Mouse (Mus musculus) embryonic stem cell, embryonic (primary cell): ENCODE results near the gene Vezt.

Source experiments
- CTCF ChIA-PET, 4 experiments: fragments of 300-600 bp in 2 of 4; fragments of 350-600 bp in 2 of 4; sonication (Branson Sonifier 250); formaldehyde crosslinking; loops; one replicate each; lab custom pipeline; 2022; ENCODE audit warnings: inconsistent platforms in 2 of 4; lab: Charles Lee
- POLR2A ChIA-PET, 4 experiments: fragments of 300-600 bp in 2 of 4; fragments of 350-600 bp in 2 of 4; sonication (Branson Sonifier 250); formaldehyde crosslinking; loops; one replicate each; lab custom pipeline; 2022; ENCODE audit warnings: antibody characterized with exemption in 4 of 4, inconsistent platforms in 1 of 4; lab: Charles Lee

Gene Vezt

DNA sequence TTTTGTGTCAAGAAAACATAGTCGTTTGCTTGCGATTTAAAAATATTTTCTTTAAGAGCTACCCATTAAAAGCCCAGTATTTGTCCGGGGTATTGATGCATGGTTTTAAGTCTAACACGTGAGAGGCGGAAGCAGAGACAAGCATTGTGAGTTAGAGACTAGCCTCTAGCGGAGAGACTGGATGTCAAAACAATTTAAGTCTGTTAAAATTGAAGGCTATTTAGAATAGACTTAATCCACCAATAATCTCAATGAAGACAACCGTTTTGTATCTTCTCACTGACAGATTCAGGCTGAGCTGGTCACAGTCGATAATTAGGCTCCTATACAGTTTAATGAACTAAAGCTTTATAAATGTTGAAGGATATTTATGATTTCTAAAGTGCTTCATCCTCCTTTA is 95.9 kb downstream of the Vezt start:
- CTCF ChIA-PET = no interaction called here
- POLR2A ChIA-PET = interaction anchor here in 2 of 4 experiments (0.5 to 0.8 kb wide), 4 partner anchors 13 to 1425 kb away, joined by 3 read pairs; no protein-coding TSS in a partner anchor

GRCm38 (mm10) chr10:93938844-93939271 is 96.8 kb downstream of the Vezt start:
- CTCF ChIA-PET = no interaction called here
- POLR2A ChIA-PET = interaction anchor here in 2 of 4 experiments (0.5 to 0.7 kb wide), 3 partner anchors 353 to 1426 kb away, joined by 3 read pairs; no protein-coding TSS in a partner anchor

- ChIA-PET POLR2A (no interaction called here), CTCF (no interaction called here)
Observed at GRCm38 (mm10) chr10:93933980-93934379, 101.6 kb downstream of the Vezt start.

DNA sequence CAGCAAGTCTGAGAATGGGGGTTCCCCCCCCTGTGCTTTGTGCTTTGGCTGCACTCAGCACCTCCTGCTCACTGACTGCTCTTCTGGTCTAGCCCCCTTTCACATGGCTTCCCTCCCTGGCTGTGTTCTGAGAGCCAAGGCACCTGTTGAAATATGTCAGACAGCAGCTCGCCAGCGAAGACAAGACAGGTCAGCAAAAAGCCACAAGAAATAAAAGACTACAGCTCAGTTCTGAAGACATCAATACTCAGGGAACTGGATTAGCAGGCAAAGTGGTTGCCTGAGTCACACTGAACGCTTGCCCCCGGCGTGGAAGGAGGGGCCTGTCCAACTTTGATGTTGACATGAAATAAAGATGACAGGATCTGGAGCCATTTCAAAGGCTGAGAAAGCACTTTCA is 102.8 kb downstream of the Vezt start:
- CTCF ChIA-PET = interaction anchor here in 1 of 4 experiments (0.7 kb wide), 1 partner anchor 383 kb away, joined by 3 read pairs; no protein-coding TSS in a partner anchor
- POLR2A ChIA-PET = interaction anchor here in 1 of 4 experiments (0.6 kb wide), 1 partner anchor 491 kb away, joined by 3 read pairs; no protein-coding TSS in a partner anchor

GRCm38 (mm10) chr10:93932020-93932419 is 103.6 kb downstream of the Vezt start:
- POLR2A ChIA-PET = interaction anchor here in 3 of 4 experiments (0.6 kb wide), 3 partner anchors 17 to 492 kb away, joined by 3 to 16 read pairs (median 3); no protein-coding TSS in a partner anchor
- CTCF ChIA-PET = interaction anchor here in 1 of 4 experiments (0.6 kb wide), 2 partner anchors 112 to 193 kb away, joined by 3 read pairs; no protein-coding TSS in a partner anchor

- ChIA-PET CTCF (interaction anchor here in 1 of 4 experiments (0.6 kb wide), 2 partner anchors 111 to 194 kb away, joined by 3 read pairs; no protein-coding TSS in a partner anchor), POLR2A (interaction anchor here in 2 of 4 experiments (0.6 kb wide), 2 partner anchors 17 to 90 kb away, joined by 3 to 16 read pairs; no protein-coding TSS in a partner anchor)
Observed at GRCm38 (mm10) chr10:93931431-93931830, 104.2 kb downstream of the Vezt start.

GRCm38 (mm10) chr10:93930236-93930824 is 105.3 kb downstream of the Vezt start:
- ChIA-PET CTCF (no interaction called here), POLR2A (no interaction called here)

- CTCF ChIA-PET = interaction anchor here in 1 of 4 experiments (0.6 kb wide), 1 partner anchor 269 kb away, joined by 6 read pairs; no protein-coding TSS in a partner anchor
- POLR2A ChIA-PET = interaction anchor here in 1 of 4 experiments (1.0 kb wide), 1 partner anchor 9 kb away, joined by 5 read pairs; no protein-coding TSS in a partner anchor
Observed at GRCm38 (mm10) chr10:93924666-93925065, 111.0 kb downstream of the Vezt start.

DNA sequence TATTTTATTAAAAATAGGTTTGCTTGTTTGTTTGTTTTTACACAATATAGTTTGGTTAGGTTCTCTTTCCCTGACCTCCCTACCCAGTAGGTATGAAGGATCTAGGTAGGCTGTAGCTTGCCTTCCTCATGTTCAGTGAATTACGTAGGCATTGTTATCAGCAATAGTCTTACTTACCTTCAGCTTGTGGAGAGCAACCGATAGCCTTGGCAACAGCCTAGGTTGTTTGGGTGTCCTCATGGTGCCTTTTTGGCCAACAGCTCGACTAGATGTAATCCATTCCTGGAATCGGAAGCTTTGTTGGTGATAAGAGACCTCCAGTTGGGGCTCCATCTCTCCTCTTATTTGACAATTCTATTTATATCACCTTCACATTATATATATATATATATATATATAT is 114.5 kb downstream of the Vezt start:
- ChIA-PET POLR2A (interaction anchor here in 1 of 4 experiments (0.6 kb wide), 2 partner anchors 134 to 231 kb away, joined by 3 read pairs; no protein-coding TSS in a partner anchor), CTCF (interaction anchor here in 2 of 4 experiments (0.7 to 1.7 kb wide), 2 partner anchors 203 to 772 kb away, joined by 4 read pairs; no protein-coding TSS in a partner anchor)

GRCm38 (mm10) chr10:93919227-93919626 is 116.4 kb downstream of the Vezt start:
- ChIA-PET POLR2A (no interaction called here), CTCF (no interaction called here)

DNA sequence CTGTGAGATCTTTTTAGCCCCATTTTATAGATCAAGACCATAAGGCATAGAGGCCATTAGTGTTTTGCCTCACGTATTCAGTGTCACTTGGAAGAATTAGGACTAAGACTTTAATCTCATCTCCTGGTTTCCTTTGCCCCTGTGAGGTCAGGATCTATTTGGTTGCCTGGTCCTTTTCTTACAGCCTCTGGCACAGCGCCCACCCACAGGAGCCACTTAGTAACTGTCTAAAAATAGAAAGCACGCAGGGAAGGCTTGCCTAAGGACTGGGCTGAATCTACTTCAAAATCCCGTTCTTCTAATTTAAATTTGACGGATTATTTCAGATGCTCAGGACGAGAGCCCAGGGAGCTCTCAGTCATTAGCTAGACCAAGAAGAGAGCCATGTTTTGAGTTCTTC is 116.9 kb downstream of the Vezt start:
- ChIA-PET CTCF (interaction anchor here in 1 of 4 experiments (0.6 kb wide), 1 partner anchor 265 kb away, joined by 4 read pairs; no protein-coding TSS in a partner anchor), POLR2A (no interaction called here)

DNA sequence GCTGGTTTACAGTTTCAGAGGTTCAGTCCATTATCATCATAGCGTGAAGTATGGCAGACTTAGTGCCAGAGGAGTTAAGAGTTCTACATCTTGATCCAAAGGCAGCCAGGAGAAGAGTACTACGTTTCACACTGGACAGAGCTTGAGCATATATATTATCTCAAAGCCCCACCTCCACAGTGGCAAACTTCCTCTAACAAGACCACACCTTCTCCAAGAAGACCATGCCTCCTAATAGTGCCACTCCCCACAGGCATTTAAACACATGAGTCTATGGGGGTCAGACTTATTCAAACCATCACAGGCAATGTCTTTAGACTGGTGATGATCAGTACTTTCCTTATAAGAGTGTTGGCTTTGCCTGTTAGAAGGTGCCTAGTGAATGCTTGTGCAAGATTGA is 117.5 kb downstream of the Vezt start:
- ChIA-PET POLR2A (no interaction called here), CTCF (interaction anchor here in 2 of 4 experiments (0.6 to 1.1 kb wide), 2 partner anchors 198 to 266 kb away, joined by 3 to 4 read pairs; no protein-coding TSS in a partner anchor)

DNA sequence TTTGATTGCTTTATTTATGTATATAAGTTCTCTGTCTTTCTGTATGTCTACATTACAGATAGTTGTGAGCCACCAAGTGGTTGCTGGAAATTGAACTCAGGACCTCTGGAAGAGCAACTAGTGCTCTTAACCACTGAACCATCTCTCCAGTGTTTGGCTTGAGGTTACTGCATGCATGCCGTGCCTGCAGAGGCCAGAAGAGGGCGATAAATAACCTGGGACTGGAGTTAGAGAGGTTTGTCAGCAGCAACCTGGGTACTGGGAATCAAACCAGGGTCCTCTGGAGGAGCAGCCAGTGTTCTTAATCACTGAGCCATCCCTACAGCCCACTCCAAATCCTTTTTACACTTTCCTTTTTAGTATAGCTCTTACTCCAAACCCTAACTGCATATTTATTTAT is 118.8 kb downstream of the Vezt start:
- ChIA-PET CTCF (no interaction called here), POLR2A (no interaction called here)

- POLR2A ChIA-PET = interaction anchor here in 1 of 4 experiments (0.8 to 1.1 kb wide), 3 partner anchors 8 to 11 kb away, joined by 3 to 5 read pairs (median 3); no protein-coding TSS in a partner anchor
- CTCF ChIA-PET = interaction anchor here in 3 of 4 experiments (0.6 to 1.8 kb wide), 3 partner anchors 97 to 343 kb away, joined by 3 to 5 read pairs (median 4); no protein-coding TSS in a partner anchor
Observed at GRCm38 (mm10) chr10:93915531-93916275, 119.9 kb downstream of the Vezt start.

DNA sequence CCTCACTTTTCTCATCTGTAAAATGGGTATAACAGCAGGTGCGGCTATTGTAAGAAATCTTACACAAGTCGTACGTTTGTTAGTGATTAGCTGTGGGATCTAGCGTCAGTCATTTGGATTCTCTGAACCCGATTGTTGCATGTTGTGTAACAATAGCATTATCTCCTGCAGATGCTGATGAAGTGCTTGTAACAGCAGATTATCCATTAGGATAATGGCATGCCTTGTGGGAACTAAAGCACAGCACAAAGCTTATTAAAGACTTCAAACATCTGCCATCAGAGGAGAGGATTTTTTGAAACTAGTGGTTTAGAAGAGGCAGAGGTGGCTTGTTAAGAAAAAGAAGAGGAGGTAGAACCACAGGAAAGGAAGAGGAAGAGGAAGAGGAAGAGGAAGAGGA is 122.1 kb downstream of the Vezt start:
- POLR2A ChIA-PET = interaction anchor here in 2 of 4 experiments (0.6 kb wide), 2 partner anchors 38 to 190 kb away, joined by 5 to 8 read pairs; no protein-coding TSS in a partner anchor
- CTCF ChIA-PET = interaction anchor here in 1 of 4 experiments (0.5 kb wide), 1 partner anchor 42 kb away, joined by 3 read pairs; no protein-coding TSS in a partner anchor

- CTCF ChIA-PET = no interaction called here
- POLR2A ChIA-PET = interaction anchor here in 2 of 4 experiments (0.6 kb wide), 2 partner anchors 37 to 189 kb away, joined by 5 to 8 read pairs; no protein-coding TSS in a partner anchor
Observed at GRCm38 (mm10) chr10:93912917-93913316, 122.7 kb downstream of the Vezt start.

DNA sequence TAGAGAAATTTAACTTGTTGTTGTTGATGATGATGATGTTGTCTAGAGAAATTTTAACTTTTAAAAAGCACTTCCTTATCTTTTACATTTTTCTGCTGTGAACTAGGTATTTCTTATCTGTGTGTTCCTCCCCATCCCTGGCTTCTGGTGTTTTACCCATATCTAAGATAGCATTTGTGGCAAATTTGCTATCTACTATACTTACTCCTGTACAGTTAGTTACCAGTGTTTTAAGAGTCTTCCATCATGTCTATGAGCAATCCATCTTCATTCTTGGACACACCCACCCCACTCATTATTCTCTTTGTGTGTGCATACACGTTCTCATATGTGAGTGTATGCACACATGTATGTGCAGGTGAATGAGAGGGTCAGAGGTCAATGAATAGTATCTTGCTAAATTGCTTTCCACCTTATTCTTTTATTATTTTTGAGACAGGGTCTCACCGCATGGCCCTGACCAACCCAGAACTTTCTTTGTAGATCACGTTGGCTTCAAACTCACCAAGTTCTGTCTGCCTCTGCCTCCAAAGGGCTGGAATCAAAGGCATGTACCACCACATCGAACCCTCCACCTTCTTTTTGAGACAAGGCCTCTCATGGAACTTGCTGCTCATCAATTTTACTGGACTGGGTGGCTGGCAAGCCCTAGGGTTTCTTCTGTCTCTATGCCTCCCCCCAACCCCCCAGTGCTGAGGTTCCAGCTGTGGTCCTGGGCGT is 123.3 kb downstream of the Vezt start:
- POLR2A ChIA-PET = no interaction called here
- CTCF ChIA-PET = no interaction called here

- POLR2A ChIA-PET = no interaction called here
- CTCF ChIA-PET = no interaction called here
Observed at GRCm38 (mm10) chr10:93911326-93911725, 124.3 kb downstream of the Vezt start.
